Mouse (Mus musculus) adrenal gland, postnatal 36 days (tissue): ENCODE data around the gene Aldh1b1. TPM values are rescaled to one million over a fixed set of nuclear protein-coding genes. Genes with fewer than 3 reads are reported as not detected.

Experiments used
- DNase-seq, 2 experiments: peaks; one replicate each; pipeline ENCODE4 v3.0.0; 2021; ENCODE audit warnings: mixed read lengths in 1 of 2
- total RNA-seq, 2 experiments: library from RNA; stranded (reverse); gene quantifications; 2 replicates each; pipeline ENCODE4 v1.2.3; 2021

Aldh1b1 gene
- total RNA-seq, 2 experiments from 2014 or later: 20.2 to 34.4 TPM

GRCm38 (mm10) chr4:45824761-45825556 is 26.1 kb downstream of the Aldh1b1 start:
- no peak for DNase-seq

GRCm38 (mm10) chr4:45826275-45827040 is 27.6 kb downstream of the Aldh1b1 start, which contains the start of gene Igfbpl1:
Gene Igfbpl1 (minus strand): TSS chr4:45826923.
- no peak for DNase-seq

- DNase-seq: no peak
Observed at GRCm38 (mm10) chr4:45829907-45830759, 31.3 kb downstream of the Aldh1b1 start.

GRCm38 (mm10) chr4:45831996-45832395 is 33.2 kb downstream of the Aldh1b1 start:
- no peak for DNase-seq

GRCm38 (mm10) chr4:45833461-45833860 is 34.6 kb downstream of the Aldh1b1 start:
- no peak for DNase-seq

- DNase-seq: peak; percentile 43 to 49
Observed at GRCm38 (mm10) chr4:45844355-45844754, 45.5 kb downstream of the Aldh1b1 start.

- no peak for DNase-seq
Observed at GRCm38 (mm10) chr4:45846263-45846662, 47.4 kb downstream of the Aldh1b1 start.

- no peak for DNase-seq
Observed at GRCm38 (mm10) chr4:45848109-45848824, 49.4 kb downstream of the Aldh1b1 start, which contains the start of gene Stra6l. Gene Stra6l (plus strand): TSS chr4:45848664.

- no peak for DNase-seq
Observed at GRCm38 (mm10) chr4:45848825-45849156, 50.0 kb downstream of the Aldh1b1 start.

GRCm38 (mm10) chr4:45849419-45849818 is 50.6 kb downstream of the Aldh1b1 start:
- no peak for DNase-seq

- DNase-seq: peak; percentile 75 to 83
Observed at GRCm38 (mm10) chr4:45851640-45852051, 52.8 kb downstream of the Aldh1b1 start.

- DNase-seq: no peak
Observed at GRCm38 (mm10) chr4:45853496-45854246, 54.8 kb downstream of the Aldh1b1 start.

Other genes with a start within 250 kb of the Aldh1b1 start
- gene Igfbpl1, start 27.9 kb downstream of the Aldh1b1 start, total RNA-seq: not detected
- under 1 TPM; 0.13 to 0.43 TPM for gene Stra6l, start 49.6 kb downstream of the Aldh1b1 start, total RNA-seq
- under 1 TPM; 0.13 to 0.23 TPM for gene Ccdc180, start 91.3 kb downstream of the Aldh1b1 start, total RNA-seq
- gene Tdrd7, start 166.3 kb downstream of the Aldh1b1 start, total RNA-seq: 10 to 100 TPM; 28.5 to 32.3 TPM
- 1 to 10 TPM; 2.0 to 6.6 TPM for gene Tmod1, start 239.9 kb downstream of the Aldh1b1 start, total RNA-seq